Mouse (Mus musculus): ENCODE results near the gene L2hgdh.
"Not testable (repeated sequence)": the region's sequence is repeated elsewhere in the genome, so short reads cannot be mapped to it uniquely, and the experiment has no call there.

L2hgdh gene

GRCm38 (mm10) chr12:69666721-69667120 lies 58.0 kb downstream of the L2hgdh start:
- no peak for DNase-seq (ENCODE audit: low spot score in 2 of 2)

DNA sequence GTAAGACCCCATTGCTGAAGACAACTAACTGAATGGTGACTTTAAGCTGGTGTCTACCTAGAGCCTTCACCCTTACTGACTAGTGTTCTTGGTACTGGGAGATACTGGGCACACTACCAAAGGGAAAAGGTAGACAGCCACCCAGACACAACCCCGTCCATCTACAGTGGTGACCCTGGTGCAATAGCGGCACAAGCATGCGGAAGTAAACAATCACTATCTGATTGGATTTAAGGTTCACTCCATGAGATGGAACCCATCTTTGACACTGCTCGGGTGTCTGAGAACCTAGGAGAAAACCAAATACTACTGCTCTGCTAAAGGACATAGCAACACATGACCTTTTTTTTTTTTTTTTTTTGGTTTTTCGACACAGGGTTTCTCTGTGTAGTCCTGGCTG lies 63.0 kb downstream of the L2hgdh start:
- no peak for DNase-seq (ENCODE audit: low spot score in 2 of 2)

- not testable (repeated sequence) for DNase-seq (ENCODE audit: low spot score in 2 of 2)
Measured at GRCm38 (mm10) chr12:69653973-69654372, 70.7 kb downstream of the L2hgdh start.

DNA sequence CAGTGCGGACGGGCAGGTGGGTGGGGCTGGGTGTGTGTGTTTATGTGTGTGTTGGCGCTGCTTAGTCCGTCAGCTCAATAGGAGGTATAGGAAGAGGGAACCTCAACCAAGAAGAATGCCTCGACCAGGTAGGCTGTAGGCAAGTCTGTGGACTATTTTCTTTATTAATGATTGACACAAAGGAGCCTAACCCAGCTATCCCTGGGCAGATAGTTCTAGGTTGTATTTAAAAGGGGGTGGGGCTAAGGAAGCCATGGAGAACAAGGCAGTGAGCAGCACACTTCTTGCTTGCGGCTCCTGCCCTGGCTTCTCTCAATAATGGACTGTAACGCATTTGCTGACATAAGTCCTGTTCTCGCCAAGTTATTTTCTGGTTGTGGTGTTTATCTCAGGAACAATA lies 75.2 kb downstream of the L2hgdh start:
- DNase-seq (ENCODE audit: low spot score in 2 of 2) = no peak

- DNase-seq (ENCODE audit: low spot score in 2 of 2) = no peak
Measured at GRCm38 (mm10) chr12:69645821-69646616, 78.7 kb downstream of the L2hgdh start.

GRCm38 (mm10) chr12:69644877-69645276 lies 79.8 kb downstream of the L2hgdh start:
- no peak for DNase-seq (ENCODE audit: low spot score in 2 of 2)

DNA sequence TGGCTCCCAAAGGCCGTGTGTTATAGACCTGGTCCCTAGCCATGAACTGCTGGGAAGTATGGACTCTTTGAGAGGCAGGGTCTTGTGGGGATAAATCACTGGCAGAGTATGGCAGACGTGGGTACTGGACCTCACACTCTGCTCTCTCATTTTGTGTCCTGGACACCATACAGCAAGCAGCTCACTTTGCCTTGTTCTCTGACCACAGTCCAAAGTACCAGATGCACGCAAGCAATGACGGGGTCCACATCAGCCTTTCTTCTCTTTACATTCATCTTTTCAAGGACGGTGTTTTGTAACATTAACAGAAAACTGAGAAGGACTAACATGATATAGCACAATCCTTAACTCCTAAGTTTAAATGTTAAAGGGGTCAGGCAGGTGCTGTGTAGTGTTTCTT lies 81.8 kb downstream of the L2hgdh start:
- no peak for DNase-seq (ENCODE audit: low spot score in 2 of 2)

All from urinary bladder, postnatal 4 days (tissue).